Mouse (Mus musculus): Measurements from ENCODE around the gene Lyrm9. TPM values are rescaled to one million over a fixed set of nuclear protein-coding genes. Genes with fewer than 3 reads are reported as not detected.

The Lyrm9 gene
- polyA plus RNA-seq (2014; fragmentation: Illumina TruSeq; extraction: RNeasy Lipid Tissue Mini Kit (QIAGEN cat#74804); ENCODE audit: low replicate concordance), result 3.6 TPM

GRCm38 (mm10) chr11:78826442-78827013, at the start of gene Lyrm9:
Gene Lyrm9 (plus strand): TSS chr11:78826584.

Other genes starting within 250 kb of the Lyrm9 start
- 34.8 TPM for gene Nlk, start 129.2 kb upstream of the Lyrm9 start, polyA plus RNA-seq (2014; fragmentation: Illumina TruSeq; extraction: RNeasy Lipid Tissue Mini Kit (QIAGEN cat#74804); ENCODE audit: low replicate concordance)
- 2.2 TPM for gene Ccnq, start 74.9 kb upstream of the Lyrm9 start, polyA plus RNA-seq (2014; fragmentation: Illumina TruSeq; extraction: RNeasy Lipid Tissue Mini Kit (QIAGEN cat#74804); ENCODE audit: low replicate concordance)
- not detected for gene Nos2, start 94.2 kb downstream of the Lyrm9 start, polyA plus RNA-seq (2014; fragmentation: Illumina TruSeq; extraction: RNeasy Lipid Tissue Mini Kit (QIAGEN cat#74804); ENCODE audit: low replicate concordance)
- gene Lgals9, start 158.4 kb downstream of the Lyrm9 start, polyA plus RNA-seq (2014; fragmentation: Illumina TruSeq; extraction: RNeasy Lipid Tissue Mini Kit (QIAGEN cat#74804); ENCODE audit: low replicate concordance), result 47.5 TPM

Data from small intestine, adult 10 weeks (tissue).